ENCODE assay signal across 7 mouse cellular contexts in genomic region chr8:120425199-120425941, GRCm38 (mm10).
DNase-seq lines count a peak whose midpoint lies in the region; ATAC-seq and TF ChIP-seq lines count a peak whose summit lies in the region.

No protein-coding gene starts in this region.

- no peak overlapping the region for H3K4me3 ChIP-seq in lung, embryonic 15.5 days
- no peak overlapping the region for H3K4me3 ChIP-seq in lung, adult 2 months (replicated peaks; ENCODE audit: extremely low read depth, low read depth, low read length)
- no peak overlapping the region for H3K4me3 ChIP-seq in forebrain, embryonic 15.5 days
- no peak overlapping the region for H3K4me3 ChIP-seq in lung, postnatal 0 days (ENCODE audit: low read depth, low read length)

- peak; percentile 57 for ATAC-seq in lung, embryonic 15.5 days (ENCODE audit: borderline replicate concordance, extremely low read depth, low FRiP score, low TSS enrichment)
- ATAC-seq in forebrain, embryonic 15.5 days (replicated peaks) = peak; percentile 83
- peak; percentile 57 for ATAC-seq in lung, postnatal 0 days

- intact Hi-C loops in left cerebral cortex, postnatal 14 days (cut with DNase I) = no loop called here

- H3K9ac ChIP-seq in lung, embryonic 15.5 days = no peak overlapping the region
- no peak overlapping the region; the same call in 1 of the 2 replicates for H3K9ac ChIP-seq in forebrain, embryonic 15.5 days (replicated peaks)
- no peak overlapping the region for H3K9ac ChIP-seq in lung, postnatal 0 days (replicated peaks; ENCODE audit: low read depth)

- H3K4me1 ChIP-seq in lung, embryonic 15.5 days = peaks cover 74% of the 10 kb centered on the region
- peaks cover 11% of the 10 kb centered on the region for H3K4me1 ChIP-seq in lung, adult 2 months (ENCODE audit: control insufficient read depth, insufficient read depth, low read length)
- H3K4me1 ChIP-seq in forebrain, embryonic 15.5 days = peaks cover 69% of the 10 kb centered on the region
- peaks cover 14% of the 10 kb centered on the region; the same call in 1 of the 2 replicates for H3K4me1 ChIP-seq in lung, postnatal 0 days (ENCODE audit: insufficient read depth, low read depth, low read length)

- H3K27me3 ChIP-seq in lung, embryonic 15.5 days = no peaks in the 10 kb centered on the region
- H3K27me3 ChIP-seq in forebrain, embryonic 15.5 days = no peaks in the 10 kb centered on the region
- H3K27me3 ChIP-seq in lung, postnatal 0 days (replicated peaks; ENCODE audit: insufficient read depth, low read length) = no peaks in the 10 kb centered on the region

- TF ChIP-seq CTCF in lung, adult 2 months (IDR thresholded peaks at IDR 0.05; ENCODE audit: insufficient read depth, low read length) = no peak
- no peak for TF ChIP-seq CTCF in lung, postnatal 0 days (IDR thresholded peaks at IDR 0.05)

- peak overlapping the region; percentile 28 for H3K4me2 ChIP-seq in lung, embryonic 15.5 days
- H3K4me2 ChIP-seq in forebrain, embryonic 15.5 days (replicated peaks) = peak overlapping the region; percentile 14; the same call in 1 of the 2 replicates
- no peak overlapping the region for H3K4me2 ChIP-seq in lung, postnatal 0 days (replicated peaks; ENCODE audit: low read depth, low read length)

- no peaks in the 10 kb centered on the region for H3K9me3 ChIP-seq in lung, embryonic 15.5 days
- H3K9me3 ChIP-seq in forebrain, embryonic 15.5 days = no peaks in the 10 kb centered on the region
- no peaks in the 10 kb centered on the region for H3K9me3 ChIP-seq in lung, postnatal 0 days (ENCODE audit: low read length)

- no peaks in the 10 kb centered on the region for H3K36me3 ChIP-seq in lung, embryonic 15.5 days
- H3K36me3 ChIP-seq in forebrain, embryonic 15.5 days = no peaks in the 10 kb centered on the region
- no peaks in the 10 kb centered on the region for H3K36me3 ChIP-seq in lung, postnatal 0 days (ENCODE audit: insufficient read depth, low read length)

- peak overlapping the region; percentile 94 for H3K27ac ChIP-seq in lung, embryonic 15.5 days
- H3K27ac ChIP-seq in forebrain, embryonic 15.5 days (replicated peaks) = peak overlapping the region; percentile 97
- H3K27ac ChIP-seq in lung, postnatal 0 days (ENCODE audit: low read length) = no peak overlapping the region

- no peak for TF ChIP-seq POLR2A in lung, adult 2 months (IDR thresholded peaks at IDR 0.05; ENCODE audit: borderline replicate concordance, extremely low read depth, low read depth, low read length)

- no peak for TF ChIP-seq EP300 in lung, postnatal 0 days (IDR thresholded peaks at IDR 0.05)

- WGBS in lung, embryonic 15.5 days = 9% methylated on average over 8 of the region's 8 CpGs
- 73% methylated on average over 8 of the region's 8 CpGs for WGBS in lung, adult 2 months
- WGBS in forebrain, embryonic 15.5 days = 7% methylated on average over 8 of the region's 8 CpGs
- 37% methylated on average over 8 of the region's 8 CpGs for WGBS in lung, postnatal 0 days

- DNase-seq in lung, adult 2 months = no peak
- DNase-seq in lung, postnatal 0 days (ENCODE audit: low spot score) = peak; percentile 75
- DNase-seq in telencephalon, adult 2 months (ENCODE audit: low read depth, low spot score) = peak; percentile 46
- DNase-seq in left cerebral cortex, postnatal 14 days (ENCODE audit: low spot score in 2 of 2) = no peak
- DNase-seq in adrenal gland, postnatal 4 days (ENCODE audit: low spot score in 2 of 2) = no peak

Comparison
In these comparisons a context has a peak if more than half of its experiments do, and no peak if none do; other contexts are left out.
1. DNase-seq: peak in lung, postnatal 0 days (single experiment) and telencephalon, adult 2 months (single experiment); none in lung, adult 2 months (single experiment), left cerebral cortex, postnatal 14 days (0 of 2) and adrenal gland, postnatal 4 days (0 of 2).
2. Peak in every context shown above with its lines, with median percentiles within 50 percentile points of each other: ATAC-seq.